Mouse (Mus musculus) kidney, postnatal 25 days (tissue): ENCODE measurements around the gene Tspan17.
A peak's percentile ranks its signal among the peaks of the same experiment; 100 is the strongest.

Experiments
- DNase-seq, 2 experiments: peaks; one replicate each; pipeline ENCODE4 v3.0.0; 2021; ENCODE audit warnings: mixed read lengths in 2 of 2

Gene Tspan17

DNA sequence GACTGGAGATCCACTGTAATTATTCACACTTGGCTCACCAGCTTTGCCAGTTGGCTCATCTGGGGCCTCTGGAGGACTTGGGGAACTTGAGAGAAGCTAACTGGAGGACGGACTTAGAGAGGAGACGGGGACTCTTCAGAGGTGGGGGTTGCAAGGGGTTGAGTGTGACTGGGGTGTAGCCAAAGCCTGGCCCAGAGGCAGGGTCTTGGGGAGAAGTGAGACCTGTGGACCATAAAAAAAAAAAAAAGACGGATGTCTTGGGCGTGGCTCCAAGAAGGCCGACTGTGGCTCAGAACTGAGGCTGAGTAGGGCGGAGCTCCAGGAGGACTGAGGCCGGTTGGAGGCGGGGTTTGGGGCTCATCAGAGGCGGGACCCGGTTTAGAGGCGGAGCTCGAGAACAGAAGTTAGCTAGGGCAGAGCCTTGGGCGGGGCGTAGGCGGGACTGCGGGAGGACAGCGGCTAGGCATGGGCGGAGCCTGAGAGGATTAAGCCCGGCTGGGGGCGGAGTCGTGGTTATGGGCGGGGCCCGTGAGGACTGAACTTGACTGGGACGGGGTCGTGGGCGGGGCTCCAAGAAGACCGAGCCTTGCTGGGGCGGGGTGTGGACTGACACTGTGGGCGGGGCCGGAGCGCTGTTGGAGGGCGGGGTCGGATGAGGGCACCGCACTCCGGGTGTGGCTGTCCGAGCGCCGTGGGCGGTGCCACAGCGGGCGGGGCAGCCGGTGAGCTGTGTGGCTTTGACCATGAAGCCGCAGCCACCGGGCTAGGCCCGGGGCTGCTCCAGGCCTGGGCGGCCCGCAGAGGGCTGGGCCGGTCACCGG, at the start of gene Tspan17:
TSS of gene Tspan17 (plus strand) at position 638 of the 821 bp plus-strand sequence.
- peak; percentile 97 to 98 for DNase-seq

- no peak for DNase-seq
Measured at GRCm38 (mm10) chr13:54746110-54746509, 43.1 kb upstream of the Tspan17 start.

- DNase-seq: no peak
Measured at GRCm38 (mm10) chr13:54746896-54747295, 42.3 kb upstream of the Tspan17 start.

GRCm38 (mm10) chr13:54748190-54748589, 41.0 kb upstream of the Tspan17 start:
- no peak for DNase-seq

GRCm38 (mm10) chr13:54748721-54749060, 40.5 kb upstream of the Tspan17 start:
- DNase-seq: no peak

DNA sequence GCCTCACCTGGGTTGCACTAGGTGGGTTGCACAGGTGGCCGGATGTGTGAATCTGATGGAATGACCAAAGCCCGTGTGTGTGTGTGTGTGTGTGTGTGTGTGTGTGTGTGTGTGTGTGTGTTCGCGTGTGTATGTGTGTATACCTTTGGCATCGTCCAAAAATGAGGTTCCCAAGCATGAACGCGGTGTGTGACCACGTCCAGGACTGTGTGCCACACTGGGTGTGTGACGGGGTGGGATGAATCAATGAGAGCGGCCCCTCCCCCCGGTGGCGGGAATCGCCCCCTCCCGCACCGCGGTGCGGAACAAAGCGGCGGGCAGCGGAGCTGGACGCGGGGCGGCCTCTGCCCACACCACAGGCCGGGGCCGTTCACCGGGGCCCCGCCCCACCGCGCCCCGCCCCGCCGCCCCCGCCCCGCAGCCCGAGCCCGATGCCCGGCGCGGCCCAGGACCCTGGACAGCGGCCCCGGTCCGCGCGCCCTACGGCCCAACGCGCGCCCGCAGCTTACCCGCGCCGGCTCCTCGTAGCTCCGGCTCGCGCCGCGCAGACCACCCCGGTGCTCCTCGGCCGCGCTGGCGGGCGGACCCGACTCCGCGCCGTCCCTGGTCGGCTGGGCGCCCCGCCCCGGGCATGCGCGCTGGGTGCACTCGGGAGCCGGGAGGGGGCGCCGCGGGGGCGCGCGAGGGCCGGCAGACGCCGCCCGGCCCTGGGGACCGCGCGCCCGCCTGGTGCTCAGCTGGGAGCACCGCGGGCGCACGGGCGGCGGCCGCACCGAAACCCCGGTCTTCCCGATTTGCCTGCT, 39.9 kb upstream of the Tspan17 start:
- peak in 1 of 2 experiments; percentile 50 for DNase-seq

- DNase-seq: no peak
Measured at GRCm38 (mm10) chr13:54749864-54750411, 39.2 kb upstream of the Tspan17 start, which contains the start of gene Gprin1. Gprin1 (minus strand) TSS chr13:54749874.

DNA sequence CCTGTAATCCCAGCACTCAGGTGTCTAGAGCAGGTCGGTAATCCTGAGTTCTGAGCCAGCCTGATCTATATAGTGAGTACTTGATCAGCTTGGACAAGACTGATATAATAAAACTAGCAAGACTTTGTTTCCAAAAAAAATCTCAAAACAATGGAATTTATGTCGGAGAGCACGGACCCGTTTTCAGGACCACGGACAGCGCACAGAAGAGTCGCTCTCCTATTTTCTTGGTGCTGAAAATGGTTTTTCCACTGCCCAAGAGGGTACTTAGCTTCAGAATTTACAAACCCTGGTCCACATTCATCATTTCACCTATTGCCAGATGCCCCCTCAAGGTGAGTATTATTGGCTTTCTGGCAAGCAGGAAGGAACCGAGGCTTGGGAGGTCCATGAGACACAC, 38.5 kb upstream of the Tspan17 start:
- DNase-seq: peak in 1 of 2 experiments; percentile 49

DNA sequence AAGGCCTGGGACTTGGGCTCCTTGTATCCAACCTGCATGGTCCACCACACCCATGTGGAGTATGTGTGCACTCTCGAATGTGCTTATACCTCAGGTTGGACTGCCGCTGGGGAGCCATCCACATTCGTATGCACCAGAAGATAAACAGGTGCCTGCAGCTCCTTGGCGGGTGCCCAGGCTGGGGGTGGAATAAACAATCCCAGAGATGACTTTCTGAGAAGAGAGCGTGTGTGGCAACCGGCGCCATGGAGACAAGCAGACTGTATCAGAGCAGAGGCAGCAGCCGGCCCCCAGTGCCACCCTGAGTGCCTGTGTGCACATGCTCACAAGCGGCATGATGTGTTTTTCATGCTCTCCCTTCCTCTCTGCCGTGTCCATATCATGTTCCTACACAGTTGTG, 36.5 kb upstream of the Tspan17 start:
- no peak for DNase-seq

DNA sequence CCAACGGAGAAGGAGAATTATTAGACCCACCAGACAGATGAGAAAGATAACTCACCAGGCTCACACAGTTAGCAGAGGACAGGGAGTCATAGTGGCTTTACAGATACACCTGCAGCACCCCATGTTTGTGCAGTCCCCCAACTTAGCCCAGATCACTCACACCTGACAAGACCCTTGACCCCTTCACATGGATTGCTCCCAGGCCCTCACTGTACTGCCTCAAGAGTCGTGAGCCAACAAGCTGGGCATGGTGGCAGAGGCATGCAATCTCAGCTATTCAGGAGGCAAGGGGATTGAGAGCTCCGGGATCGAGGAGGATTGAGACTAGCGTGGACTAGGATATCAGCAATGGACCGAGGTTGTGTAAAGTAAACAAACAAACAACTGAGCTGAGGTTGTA, 35.4 kb upstream of the Tspan17 start:
- DNase-seq: no peak

GRCm38 (mm10) chr13:54754169-54755080, 34.8 kb upstream of the Tspan17 start:
- no peak for DNase-seq

GRCm38 (mm10) chr13:54755201-54755830, 33.9 kb upstream of the Tspan17 start:
- no peak for DNase-seq

- DNase-seq: no peak
Measured at GRCm38 (mm10) chr13:54756156-54756712, 32.9 kb upstream of the Tspan17 start.

- DNase-seq: no peak
Measured at GRCm38 (mm10) chr13:54757093-54757830, 31.9 kb upstream of the Tspan17 start.

DNA sequence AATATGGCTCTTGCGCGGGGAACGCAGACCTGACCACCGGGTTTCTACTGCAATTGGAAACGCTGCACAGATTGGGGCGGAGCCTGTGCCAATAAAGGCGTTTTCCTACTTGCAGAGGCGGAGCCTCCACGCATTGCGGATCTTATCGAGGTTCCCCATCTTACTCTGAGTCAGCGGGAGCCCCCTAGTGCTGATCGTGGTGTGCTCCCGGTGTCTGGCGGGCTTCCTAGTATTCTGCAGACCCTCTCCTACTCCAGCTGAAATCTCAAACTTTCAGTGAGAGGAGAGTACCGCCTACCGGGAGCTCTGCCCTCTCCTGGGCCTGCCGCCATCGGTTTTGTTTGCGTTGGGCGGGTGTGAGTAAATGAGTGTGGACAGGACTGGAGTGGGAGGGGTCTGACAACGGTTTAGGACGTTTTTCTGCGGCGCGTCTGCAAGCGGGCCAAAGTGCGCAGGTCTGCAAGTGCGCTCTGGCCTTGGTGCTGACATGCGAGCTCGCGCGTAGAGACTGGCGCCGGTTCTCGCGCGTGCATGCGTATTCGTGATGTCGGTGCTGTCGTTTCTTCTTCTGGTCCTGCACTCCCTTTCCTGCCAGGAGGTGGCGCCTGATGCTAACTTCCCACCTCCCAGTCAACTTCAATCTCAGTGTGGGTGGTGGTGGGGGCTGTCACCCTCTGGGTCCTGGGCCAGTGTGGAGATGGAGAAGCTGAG, 31.0 kb upstream of the Tspan17 start:
- DNase-seq: peak; percentile 78 to 87

DNA sequence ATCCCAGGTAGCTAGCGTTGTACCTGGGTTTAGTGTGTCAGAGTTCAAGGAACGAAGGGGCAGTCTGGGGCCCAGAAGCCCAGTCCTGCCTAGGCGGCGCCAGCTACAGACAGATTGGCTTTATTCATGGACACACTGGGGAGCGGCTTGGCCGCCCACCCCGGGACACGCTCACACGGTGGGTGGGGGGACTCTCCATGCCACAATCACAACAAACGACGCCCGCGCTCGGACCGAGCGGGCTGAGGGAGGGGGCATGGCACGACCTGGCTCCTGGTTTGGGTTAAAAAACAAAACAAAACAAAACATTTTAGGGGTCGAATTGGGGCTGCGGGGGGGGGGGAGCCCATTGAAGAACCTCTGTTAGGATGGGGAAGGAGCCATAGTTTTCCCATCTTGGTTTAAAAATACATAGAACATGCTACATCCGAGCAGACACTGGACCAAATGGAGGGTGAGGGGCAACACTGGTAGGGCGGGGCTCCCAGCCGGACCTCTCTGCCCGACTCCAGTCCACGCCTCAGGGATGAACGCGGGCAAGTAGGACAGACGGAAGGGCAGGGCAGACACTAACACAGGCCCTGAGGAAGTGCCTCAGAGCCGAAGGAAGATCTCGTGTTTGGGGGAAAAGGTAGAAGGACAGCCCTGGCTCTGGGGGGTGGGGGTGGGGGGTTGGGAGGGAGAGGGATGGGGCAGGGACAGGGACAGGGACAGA, 30.3 kb upstream of the Tspan17 start:
- DNase-seq: no peak

- DNase-seq: no peak
Measured at GRCm38 (mm10) chr13:54759496-54759895, 29.7 kb upstream of the Tspan17 start.

DNA sequence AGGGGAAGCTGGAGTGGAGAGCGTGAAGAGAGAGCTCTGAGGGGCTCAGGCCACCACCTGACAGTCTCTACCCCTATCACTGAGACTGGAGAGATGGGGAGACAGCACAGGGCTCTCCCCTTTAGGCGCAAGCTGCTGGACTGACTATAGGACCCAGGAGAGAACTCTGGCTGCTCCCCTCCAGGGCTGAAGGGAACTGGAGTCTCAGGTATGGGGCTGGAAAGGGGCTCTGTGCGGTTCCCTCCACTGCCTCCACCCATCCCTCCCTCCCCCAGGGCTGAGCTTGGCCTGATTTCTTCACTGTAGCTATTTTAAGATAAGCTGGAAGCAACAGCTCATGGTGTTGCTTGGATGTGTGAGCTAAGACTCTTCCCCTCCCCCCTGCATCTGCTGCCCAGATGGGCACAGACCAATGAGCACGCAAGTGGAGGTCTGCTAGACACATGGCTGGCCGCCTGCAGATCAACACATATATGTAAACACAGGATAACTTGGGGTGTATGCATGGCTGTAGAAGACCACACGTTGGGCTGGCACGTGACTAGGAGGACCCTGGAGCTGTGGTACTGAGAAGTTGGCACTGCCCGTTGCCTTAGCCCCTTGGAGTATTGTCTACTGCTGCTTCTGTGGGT, 28.9 kb upstream of the Tspan17 start:
- no peak for DNase-seq

GRCm38 (mm10) chr13:54760906-54761305, 28.3 kb upstream of the Tspan17 start:
- DNase-seq: no peak
